Mouse (Mus musculus): ENCODE measurements around the gene Psme4. TPM values are rescaled to one million over a fixed set of nuclear protein-coding genes. Genes with fewer than 3 reads are reported as not detected.
"Not testable (repeated sequence)": the region's sequence is repeated elsewhere in the genome, so short reads cannot be mapped to it uniquely, and the experiment has no call there.

The Psme4 gene
- polyA plus RNA-seq, 1 experiment, result 12.8 TPM

- DNase-seq, result no peak
- Histone ChIP-seq H3K36me3 (ENCODE audit: control insufficient read depth, insufficient read depth, low read length) (no peaks in the 10 kb centered on the region), H3K27me3 (ENCODE audit: control insufficient read depth, insufficient read depth, low read length) (peaks cover 5% of the 10 kb centered on the region), H3K27ac (ENCODE audit: control insufficient read depth, insufficient read depth, low read length) (no peak overlapping the region), H3K4me3 (ENCODE audit: control insufficient read depth, insufficient read depth, low read length) (no peak overlapping the region), H3K4me1 (replicated peaks; ENCODE audit: control insufficient read depth, insufficient read depth, low read length) (no peaks in the 10 kb centered on the region)
- 93% methylated on average over 3 of the region's 3 CpGs for WGBS
- TF ChIP-seq POLR2A (IDR thresholded peaks at IDR 0.05; ENCODE audit: control insufficient read depth, extremely low read depth, insufficient read depth, low read length, poor library complexity) (no peak), CTCF (IDR thresholded peaks at IDR 0.05; ENCODE audit: borderline replicate concordance, control insufficient read depth, extremely low read depth, insufficient read depth, low read length, poor library complexity) (no peak)
These were observed 21.3 kb upstream of the Psme4 start for GRCm38 (mm10) chr11:30750039-30750823.

- Histone ChIP-seq H3K36me3 (ENCODE audit: control insufficient read depth, insufficient read depth, low read length) (no peaks in the 10 kb centered on the region), H3K27me3 (ENCODE audit: control insufficient read depth, insufficient read depth, low read length) (peaks cover 10% of the 10 kb centered on the region), H3K27ac (ENCODE audit: control insufficient read depth, insufficient read depth, low read length) (no peak overlapping the region), H3K4me1 (replicated peaks; ENCODE audit: control insufficient read depth, insufficient read depth, low read length) (no peaks in the 10 kb centered on the region), H3K4me3 (ENCODE audit: control insufficient read depth, insufficient read depth, low read length) (no peak overlapping the region)
- TF ChIP-seq CTCF (IDR thresholded peaks at IDR 0.05; ENCODE audit: borderline replicate concordance, control insufficient read depth, extremely low read depth, insufficient read depth, low read length, poor library complexity) (no peak), POLR2A (IDR thresholded peaks at IDR 0.05; ENCODE audit: control insufficient read depth, extremely low read depth, insufficient read depth, low read length, poor library complexity) (no peak)
- WGBS, result 94% methylated on average over 3 of the region's 3 CpGs
- no peak for DNase-seq
These were observed 18.6 kb upstream of the Psme4 start for GRCm38 (mm10) chr11:30752956-30753355.

GRCm38 (mm10) chr11:30754486-30754854 lies 17.1 kb upstream of the Psme4 start:
- not testable (repeated sequence) for DNase-seq; H3K4me3 ChIP-seq (ENCODE audit: control insufficient read depth, insufficient read depth, low read length); H3K27ac ChIP-seq (ENCODE audit: control insufficient read depth, insufficient read depth, low read length); H3K36me3 ChIP-seq (ENCODE audit: control insufficient read depth, insufficient read depth, low read length); H3K4me1 ChIP-seq (replicated peaks; ENCODE audit: control insufficient read depth, insufficient read depth, low read length)
- peaks cover 10% of the 10 kb centered on the region for H3K27me3 ChIP-seq (ENCODE audit: control insufficient read depth, insufficient read depth, low read length)
- WGBS, result 74% methylated on average over 4 of the region's 4 CpGs

- Histone ChIP-seq H3K36me3 (ENCODE audit: control insufficient read depth, insufficient read depth, low read length) (no peaks in the 10 kb centered on the region), H3K4me1 (replicated peaks; ENCODE audit: control insufficient read depth, insufficient read depth, low read length) (no peaks in the 10 kb centered on the region), H3K27ac (ENCODE audit: control insufficient read depth, insufficient read depth, low read length) (no peak overlapping the region), H3K4me3 (ENCODE audit: control insufficient read depth, insufficient read depth, low read length) (no peak overlapping the region), H3K27me3 (ENCODE audit: control insufficient read depth, insufficient read depth, low read length) (peaks cover 10% of the 10 kb centered on the region)
- WGBS, result 2% methylated on average over 64 of the region's 66 CpGs
- no peak for DNase-seq
- no peak for TF ChIP-seq CTCF (IDR thresholded peaks at IDR 0.05; ENCODE audit: borderline replicate concordance, control insufficient read depth, extremely low read depth, insufficient read depth, low read length, poor library complexity)
- no peak for TF ChIP-seq POLR2A (IDR thresholded peaks at IDR 0.05; ENCODE audit: control insufficient read depth, extremely low read depth, insufficient read depth, low read length, poor library complexity)
These were observed 16.5 kb upstream of the Psme4 start for GRCm38 (mm10) chr11:30754855-30755530.

- WGBS, result 92% methylated on average over 7 of the region's 7 CpGs
- H3K4me1 ChIP-seq (replicated peaks; ENCODE audit: control insufficient read depth, insufficient read depth, low read length), result no peaks in the 10 kb centered on the region
- H3K27ac ChIP-seq (ENCODE audit: control insufficient read depth, insufficient read depth, low read length), result no peak overlapping the region
- no peaks in the 10 kb centered on the region for H3K36me3 ChIP-seq (ENCODE audit: control insufficient read depth, insufficient read depth, low read length)
- TF ChIP-seq POLR2A (IDR thresholded peaks at IDR 0.05; ENCODE audit: control insufficient read depth, extremely low read depth, insufficient read depth, low read length, poor library complexity) (no peak), CTCF (IDR thresholded peaks at IDR 0.05; ENCODE audit: borderline replicate concordance, control insufficient read depth, extremely low read depth, insufficient read depth, low read length, poor library complexity) (no peak)
- no peak overlapping the region for H3K4me3 ChIP-seq (ENCODE audit: control insufficient read depth, insufficient read depth, low read length)
- H3K27me3 ChIP-seq (ENCODE audit: control insufficient read depth, insufficient read depth, low read length), result no peaks in the 10 kb centered on the region
- no peak for DNase-seq
These were observed 10.1 kb upstream of the Psme4 start for GRCm38 (mm10) chr11:30761381-30761780.

GRCm38 (mm10) chr11:30761891-30762290 lies 9.6 kb upstream of the Psme4 start:
- no peaks in the 10 kb centered on the region for H3K27me3 ChIP-seq (ENCODE audit: control insufficient read depth, insufficient read depth, low read length)
- H3K36me3 ChIP-seq (ENCODE audit: control insufficient read depth, insufficient read depth, low read length), result no peaks in the 10 kb centered on the region
- DNase-seq, result no peak
- no peak for TF ChIP-seq CTCF (IDR thresholded peaks at IDR 0.05; ENCODE audit: borderline replicate concordance, control insufficient read depth, extremely low read depth, insufficient read depth, low read length, poor library complexity)
- TF ChIP-seq POLR2A (IDR thresholded peaks at IDR 0.05; ENCODE audit: control insufficient read depth, extremely low read depth, insufficient read depth, low read length, poor library complexity), result no peak
- WGBS, result 89% methylated on average over 1 of the region's 1 CpGs
- H3K4me3 ChIP-seq (ENCODE audit: control insufficient read depth, insufficient read depth, low read length), result no peak overlapping the region
- no peaks in the 10 kb centered on the region for H3K4me1 ChIP-seq (replicated peaks; ENCODE audit: control insufficient read depth, insufficient read depth, low read length)
- H3K27ac ChIP-seq (ENCODE audit: control insufficient read depth, insufficient read depth, low read length), result no peak overlapping the region

Measured in thymus, adult 2 months (tissue).